Mouse (Mus musculus) CD4-positive naive resting alpha-beta T cell, adult 57 days (primary cell): ENCODE data around the gene AU040320. TPM values are rescaled to one million over a fixed set of nuclear protein-coding genes. Genes with fewer than 3 reads are reported as not detected.

ENCODE experiments used
- total RNA-seq: library from RNA; stranded (reverse); gene quantifications from one replicate; pipeline ENCODE4 v1.2.4, GENCODE M21; 2023

Gene AU040320
- 58.3 TPM for total RNA-seq

GRCm38 (mm10) chr4:126753268-126754230, at the start of gene AU040320, which contains the start of gene Ncdn:
AU040320 (plus strand) TSS chr4:126753544.
Ncdn (minus strand) TSS chr4:126753438.

GRCm38 (mm10) chr4:126736001-126736414, 17.3 kb upstream of the AU040320 start, which contains the start of gene Tfap2e:
Tfap2e (minus strand) TSS chr4:126736240.

Other genes starting within 250 kb of the AU040320 start
- 0.44 TPM for gene Ago4, start 220.1 kb upstream of the AU040320 start, total RNA-seq
- 14.0 TPM for gene Clspn, start 196.6 kb upstream of the AU040320 start, total RNA-seq
- 0.33 TPM for gene 5730409E04Rik, start 143.7 kb upstream of the AU040320 start, total RNA-seq
- 82.4 TPM for gene Psmb2, start 75.9 kb upstream of the AU040320 start, total RNA-seq
- gene Tfap2e, start 17.3 kb upstream of the AU040320 start, total RNA-seq = not detected
- gene Ncdn, start 106 bp upstream of the AU040320 start, total RNA-seq = 33.9 TPM
- gene Zmym4, start 214.6 kb downstream of the AU040320 start, total RNA-seq = 48.3 TPM